In genomic region chr8:33015861-33016260, GRCm38 (mm10) we compare ENCODE assay signal across 18 mouse cellular contexts.
DNase-seq lines count a peak whose midpoint lies in the region; TF ChIP-seq lines count a peak whose summit lies in the region.
"Had no signal": no experiment of that assay in that cellular context is flagged by ENCODE, and none has a peak within 500 bp of the region (broad histone marks: within the 10 kb centered on the region; RNA-seq: fewer than 3 reads in every experiment).

No protein-coding gene starts in this region.

- H3K4me3 ChIP-seq in layer of hippocampus, adult 2 months: no peak overlapping the region
- H3K4me3 ChIP-seq: embryonic facial prominence, embryonic 12.5 days; erythroblast, embryonic 14.5 days; forebrain, embryonic 15.5 days; liver, embryonic 15.5 days; midbrain, embryonic 15.5 days had no signal

- peak; percentile 16 to 32 for DNase-seq in cerebellum, postnatal 10 days
- DNase-seq in cerebellum, adult 9-11 months: no peak
- no peak for DNase-seq in layer of hippocampus, adult 2 months (ENCODE audit: low spot score in 2 of 2)
- no peak for DNase-seq in layer of hippocampus, postnatal 10 days (ENCODE audit: low spot score in 2 of 2)
- DNase-seq in 416B (ENCODE audit: low read depth) (peak; percentile 4), R1 (ENCODE audit: low read depth, low spot score) (peak; percentile 9)
- no peak for DNase-seq in frontal cortex, postnatal 36 days (ENCODE audit: low spot score in 2 of 2)
- no peak for DNase-seq in yolk sac, embryonic 10.5 days (ENCODE audit: low spot score)
- DNase-seq: cerebellum, adult 2 months; kidney, adult 9 months; kidney, postnatal 36 days; lung, postnatal 10 days; thymus, postnatal 25 days had no signal

- peak; percentile 68 for TF ChIP-seq CTCF in layer of hippocampus, adult 2 months (conservative IDR thresholded peaks at IDR 0.05)

- H3K27ac ChIP-seq in layer of hippocampus, adult 2 months: no peak overlapping the region
- H3K27ac ChIP-seq: embryonic facial prominence, embryonic 12.5 days; forebrain, embryonic 15.5 days; liver, embryonic 15.5 days; midbrain, embryonic 15.5 days had no signal

Comparison
In these comparisons a context has a peak if more than half of its experiments do, and no peak if none do; other contexts are left out.
1. DNase-seq: peak in cerebellum, postnatal 10 days (2 of 2), 416B (single experiment) and R1 (single experiment); none in cerebellum, adult 9-11 months (single experiment), layer of hippocampus, adult 2 months (0 of 2), layer of hippocampus, postnatal 10 days (0 of 2), frontal cortex, postnatal 36 days (0 of 2) and yolk sac, embryonic 10.5 days (single experiment).